Mouse (Mus musculus): ENCODE measurements around the gene Acap3. TPM values are rescaled to one million over a fixed set of nuclear protein-coding genes. Genes with fewer than 3 reads are reported as not detected.

Acap3 gene
- polyA plus RNA-seq, 1 experiment from 2014 or later, result 15.5 TPM

- peak within 1 kb of the TSS; percentile 31; the same call in 1 of the 2 replicates for H3K27ac ChIP-seq (ENCODE audit: low read depth, low read length)
- H3K9me3 ChIP-seq (ENCODE audit: control insufficient read depth, low read length), result no peaks in the 10 kb centered on the region
- H3K4me1 ChIP-seq (ENCODE audit: control insufficient read depth, insufficient read depth, low read length), result peaks cover 5% of the 10 kb centered on the region
- peak within 1 kb of the TSS; percentile 86 for H3K4me2 ChIP-seq (replicated peaks; ENCODE audit: low read depth, low read length)
- H3K9ac ChIP-seq (ENCODE audit: low read depth, low read length), result peak within 1 kb of the TSS; percentile 86
- peaks cover 47% of the 10 kb centered on the region for H3K36me3 ChIP-seq (ENCODE audit: control insufficient read depth, insufficient read depth, low read length)
- H3K4me3 ChIP-seq (ENCODE audit: low read length), result peak within 1 kb of the TSS; percentile 73
- ATAC-seq (ENCODE audit: low FRiP score, low TSS enrichment), result peak; percentile 97
- no peaks in the 10 kb centered on the region for H3K27me3 ChIP-seq (ENCODE audit: control insufficient read depth, insufficient read depth, low read length)
- WGBS, result under 1% methylated on average over 63 of the region's 63 CpGs
These were observed 22.1 kb upstream of the Acap3 start, which contains the start of the genes Cptp and Ints11 for GRCm38 (mm10) chr4:155869317-155870033. Cptp (minus strand) TSS chr4:155869440. Ints11 (plus strand) TSS chr4:155869546.

GRCm38 (mm10) chr4:155871404-155871803 is 20.2 kb upstream of the Acap3 start:
- H3K9ac ChIP-seq (ENCODE audit: low read depth, low read length), result no peak overlapping the region
- H3K27me3 ChIP-seq (ENCODE audit: control insufficient read depth, insufficient read depth, low read length), result no peaks in the 10 kb centered on the region
- H3K9me3 ChIP-seq (ENCODE audit: control insufficient read depth, low read length), result no peaks in the 10 kb centered on the region
- no peak for ATAC-seq (ENCODE audit: low FRiP score, low TSS enrichment)
- no peak overlapping the region for H3K27ac ChIP-seq (ENCODE audit: low read depth, low read length)
- no peak overlapping the region for H3K4me2 ChIP-seq (replicated peaks; ENCODE audit: low read depth, low read length)
- H3K4me1 ChIP-seq (ENCODE audit: control insufficient read depth, insufficient read depth, low read length), result peaks cover 5% of the 10 kb centered on the region
- 91% methylated on average over 7 of the region's 7 CpGs for WGBS
- H3K36me3 ChIP-seq (ENCODE audit: control insufficient read depth, insufficient read depth, low read length), result peaks cover 46% of the 10 kb centered on the region
- no peak overlapping the region for H3K4me3 ChIP-seq (ENCODE audit: low read length)

DNA sequence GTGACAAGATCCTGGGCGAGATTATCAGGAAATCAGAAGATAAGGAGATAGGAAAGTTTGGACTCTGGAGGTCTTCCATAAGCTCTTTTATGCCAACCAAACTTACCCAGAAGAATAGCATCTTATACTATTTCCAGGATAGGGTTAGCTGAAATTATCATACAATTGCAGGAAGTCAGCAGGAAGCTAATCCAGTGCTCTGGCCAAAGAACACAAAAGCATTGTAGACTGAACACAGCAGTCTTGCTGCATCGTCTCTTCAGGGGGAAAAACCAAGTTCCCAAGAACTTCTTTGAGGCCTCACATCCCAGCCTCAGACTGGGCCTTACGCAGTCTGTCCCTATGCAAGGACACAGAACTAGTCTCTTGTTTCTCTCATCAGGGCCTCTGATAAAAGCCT is 8.0 kb upstream of the Acap3 start:
- no peaks in the 10 kb centered on the region for H3K27me3 ChIP-seq (ENCODE audit: control insufficient read depth, insufficient read depth, low read length)
- H3K9ac ChIP-seq (ENCODE audit: low read depth, low read length), result no peak overlapping the region
- H3K4me1 ChIP-seq (ENCODE audit: control insufficient read depth, insufficient read depth, low read length), result no peaks in the 10 kb centered on the region
- no peak for ATAC-seq (ENCODE audit: low FRiP score, low TSS enrichment)
- H3K4me3 ChIP-seq (ENCODE audit: low read length), result no peak overlapping the region
- H3K4me2 ChIP-seq (replicated peaks; ENCODE audit: low read depth, low read length), result no peak overlapping the region
- H3K27ac ChIP-seq (ENCODE audit: low read depth, low read length), result peak overlapping the region; percentile 20; the same call in 1 of the 2 replicates
- WGBS, result 88% methylated on average over 3 of the region's 3 CpGs
- H3K9me3 ChIP-seq (ENCODE audit: control insufficient read depth, low read length), result no peaks in the 10 kb centered on the region
- H3K36me3 ChIP-seq (ENCODE audit: control insufficient read depth, insufficient read depth, low read length), result peaks cover 49% of the 10 kb centered on the region

DNA sequence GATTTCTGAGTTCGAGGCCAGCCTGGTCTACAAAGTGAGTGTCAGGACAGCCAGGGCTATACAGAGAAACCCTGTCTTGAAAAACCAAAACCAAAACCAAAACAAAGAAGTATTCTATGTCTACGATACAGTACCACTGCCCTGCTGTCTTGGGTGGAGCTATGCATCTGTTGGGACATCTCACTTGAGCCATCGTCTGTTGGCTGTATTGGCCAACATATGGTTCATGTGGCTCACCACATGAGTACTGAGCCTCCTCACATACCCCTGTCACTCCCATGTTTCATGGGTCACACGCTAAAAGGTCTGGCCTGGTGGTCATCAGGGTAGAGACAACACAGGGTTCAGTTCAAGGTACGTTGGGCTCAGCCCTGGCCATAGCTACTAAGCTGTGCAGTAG is 5.3 kb upstream of the Acap3 start:
- peaks cover 62% of the 10 kb centered on the region for H3K36me3 ChIP-seq (ENCODE audit: control insufficient read depth, insufficient read depth, low read length)
- H3K9me3 ChIP-seq (ENCODE audit: control insufficient read depth, low read length), result no peaks in the 10 kb centered on the region
- no peaks in the 10 kb centered on the region for H3K27me3 ChIP-seq (ENCODE audit: control insufficient read depth, insufficient read depth, low read length)
- no peak for ATAC-seq (ENCODE audit: low FRiP score, low TSS enrichment)
- H3K9ac ChIP-seq (ENCODE audit: low read depth, low read length), result no peak overlapping the region
- H3K4me1 ChIP-seq (ENCODE audit: control insufficient read depth, insufficient read depth, low read length), result peaks cover 5% of the 10 kb centered on the region
- WGBS, result 95% methylated on average over 5 of the region's 5 CpGs
- H3K4me3 ChIP-seq (ENCODE audit: low read length), result no peak overlapping the region
- no peak overlapping the region for H3K27ac ChIP-seq (ENCODE audit: low read depth, low read length)
- no peak overlapping the region for H3K4me2 ChIP-seq (replicated peaks; ENCODE audit: low read depth, low read length)

DNA sequence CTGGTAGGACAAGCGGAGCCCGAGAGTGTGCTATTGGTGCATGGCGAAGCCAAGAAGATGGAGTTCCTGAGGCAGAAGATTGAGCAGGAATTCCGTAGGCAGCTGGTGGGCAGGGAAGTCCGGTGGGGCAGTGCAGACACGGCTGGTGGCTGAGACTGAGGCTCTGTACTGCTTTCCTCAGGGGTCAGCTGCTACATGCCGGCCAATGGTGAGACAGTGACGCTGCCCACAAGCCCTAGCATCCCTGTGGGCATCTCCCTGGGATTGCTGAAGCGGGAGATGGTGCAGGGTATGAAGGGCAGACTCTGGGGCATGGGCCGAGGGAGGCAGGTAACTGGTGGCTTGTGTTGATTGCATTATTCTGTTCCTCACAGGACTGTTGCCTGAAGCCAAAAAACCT is 3.9 kb upstream of the Acap3 start:
- Histone ChIP-seq H3K4me2 (replicated peaks; ENCODE audit: low read depth, low read length) (no peak overlapping the region), H3K9ac (ENCODE audit: low read depth, low read length) (no peak overlapping the region; the same call in 1 of the 2 replicates), H3K4me1 (ENCODE audit: control insufficient read depth, insufficient read depth, low read length) (peaks cover 7% of the 10 kb centered on the region), H3K27ac (ENCODE audit: low read depth, low read length) (no peak overlapping the region), H3K36me3 (ENCODE audit: control insufficient read depth, insufficient read depth, low read length) (peaks cover 62% of the 10 kb centered on the region), H3K4me3 (ENCODE audit: low read length) (no peak overlapping the region), H3K27me3 (ENCODE audit: control insufficient read depth, insufficient read depth, low read length) (no peaks in the 10 kb centered on the region), H3K9me3 (ENCODE audit: control insufficient read depth, low read length) (no peaks in the 10 kb centered on the region)
- WGBS, result 90% methylated on average over 10 of the region's 10 CpGs
- no peak for ATAC-seq (ENCODE audit: low FRiP score, low TSS enrichment)

- no peaks in the 10 kb centered on the region for H3K9me3 ChIP-seq (ENCODE audit: control insufficient read depth, low read length)
- no peak overlapping the region for H3K4me3 ChIP-seq (ENCODE audit: low read length)
- 97% methylated on average over 9 of the region's 9 CpGs for WGBS
- peaks cover 12% of the 10 kb centered on the region for H3K4me1 ChIP-seq (ENCODE audit: control insufficient read depth, insufficient read depth, low read length)
- no peak overlapping the region for H3K9ac ChIP-seq (ENCODE audit: low read depth, low read length)
- peaks cover 62% of the 10 kb centered on the region for H3K36me3 ChIP-seq (ENCODE audit: control insufficient read depth, insufficient read depth, low read length)
- H3K4me2 ChIP-seq (replicated peaks; ENCODE audit: low read depth, low read length), result no peak overlapping the region
- H3K27ac ChIP-seq (ENCODE audit: low read depth, low read length), result no peak overlapping the region
- H3K27me3 ChIP-seq (ENCODE audit: control insufficient read depth, insufficient read depth, low read length), result no peaks in the 10 kb centered on the region
- no peak for ATAC-seq (ENCODE audit: low FRiP score, low TSS enrichment)
These were observed 3.4 kb upstream of the Acap3 start for GRCm38 (mm10) chr4:155888181-155888580.

- Histone ChIP-seq H3K9me3 (ENCODE audit: control insufficient read depth, low read length) (no peaks in the 10 kb centered on the region), H3K4me3 (ENCODE audit: low read length) (no peak overlapping the region), H3K4me2 (replicated peaks; ENCODE audit: low read depth, low read length) (no peak overlapping the region), H3K27me3 (ENCODE audit: control insufficient read depth, insufficient read depth, low read length) (no peaks in the 10 kb centered on the region), H3K36me3 (ENCODE audit: control insufficient read depth, insufficient read depth, low read length) (peaks cover 55% of the 10 kb centered on the region), H3K9ac (ENCODE audit: low read depth, low read length) (no peak overlapping the region), H3K27ac (ENCODE audit: low read depth, low read length) (no peak overlapping the region), H3K4me1 (ENCODE audit: control insufficient read depth, insufficient read depth, low read length) (peaks cover 22% of the 10 kb centered on the region)
- WGBS, result 93% methylated on average over 5 of the region's 5 CpGs
- no peak for ATAC-seq (ENCODE audit: low FRiP score, low TSS enrichment)
These were observed 2.3 kb upstream of the Acap3 start for GRCm38 (mm10) chr4:155889316-155889715.

DNA sequence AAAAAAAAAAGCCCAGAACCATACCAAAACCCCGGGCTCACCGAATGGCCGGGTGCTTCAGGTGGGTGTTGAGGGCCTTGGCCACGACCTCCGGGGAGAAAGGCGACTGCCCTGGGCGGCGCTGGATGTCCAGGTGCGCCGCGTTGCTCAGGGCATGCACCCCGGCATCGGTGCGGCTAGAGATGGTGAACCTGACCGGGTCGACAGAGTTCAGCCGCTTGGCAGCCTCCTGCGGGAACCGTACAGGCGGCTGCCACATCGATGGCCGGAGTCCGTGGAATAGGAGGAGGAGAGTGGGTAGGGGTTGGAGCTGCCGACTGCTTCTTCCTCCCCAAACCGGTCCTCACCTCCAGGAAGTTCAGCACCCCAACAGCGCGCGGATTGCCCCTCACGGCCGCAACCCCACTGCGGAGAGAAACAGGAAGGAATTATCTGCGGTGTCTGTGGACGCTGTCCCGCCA is 581 bp upstream of the Acap3 start:
- Histone ChIP-seq H3K9ac (ENCODE audit: low read depth, low read length) (peak overlapping the region; percentile 79), H3K9me3 (ENCODE audit: control insufficient read depth, low read length) (no peaks in the 10 kb centered on the region), H3K4me3 (ENCODE audit: low read length) (peak overlapping the region; percentile 84), H3K4me1 (ENCODE audit: control insufficient read depth, insufficient read depth, low read length) (peaks cover 30% of the 10 kb centered on the region), H3K27ac (ENCODE audit: low read depth, low read length) (no peak overlapping the region), H3K27me3 (ENCODE audit: control insufficient read depth, insufficient read depth, low read length) (no peaks in the 10 kb centered on the region), H3K36me3 (ENCODE audit: control insufficient read depth, insufficient read depth, low read length) (peaks cover 42% of the 10 kb centered on the region), H3K4me2 (replicated peaks; ENCODE audit: low read depth, low read length) (peak overlapping the region; percentile 99)
- no peak for ATAC-seq (ENCODE audit: low FRiP score, low TSS enrichment)
- WGBS, result 0% methylated on average over 34 of the region's 34 CpGs

- peak overlapping the region; percentile 99 for H3K4me2 ChIP-seq (replicated peaks; ENCODE audit: low read depth, low read length)
- H3K9me3 ChIP-seq (ENCODE audit: control insufficient read depth, low read length), result no peaks in the 10 kb centered on the region
- ATAC-seq (ENCODE audit: low FRiP score, low TSS enrichment), result peak; percentile 92
- H3K27me3 ChIP-seq (ENCODE audit: control insufficient read depth, insufficient read depth, low read length), result no peaks in the 10 kb centered on the region
- peaks cover 30% of the 10 kb centered on the region for H3K4me1 ChIP-seq (ENCODE audit: control insufficient read depth, insufficient read depth, low read length)
- peak overlapping the region; percentile 84 for H3K4me3 ChIP-seq (ENCODE audit: low read length)
- H3K9ac ChIP-seq (ENCODE audit: low read depth, low read length), result peak overlapping the region; percentile 79
- peak overlapping the region; percentile 96 for H3K27ac ChIP-seq (ENCODE audit: low read depth, low read length)
- H3K36me3 ChIP-seq (ENCODE audit: control insufficient read depth, insufficient read depth, low read length), result peaks cover 32% of the 10 kb centered on the region
- WGBS, result 0% methylated on average over 43 of the region's 56 CpGs
These were observed 395 bp downstream of the Acap3 start for GRCm38 (mm10) chr4:155892017-155892416.

Data from kidney, embryonic 14.5 days (tissue).